Mouse (Mus musculus): ENCODE results near the gene Cpe. TPM values are rescaled to one million over a fixed set of nuclear protein-coding genes. Genes with fewer than 3 reads are reported as not detected.

The Cpe gene
- total RNA-seq (2021): 100 to 1,000 TPM; 765 to 787 TPM
- long read RNA-seq, experiment 1, transcript Cpe-201 (9 exons, 2,117 nt): major isoform, 757 of 791 reads
- long read RNA-seq, experiment 1, partial matches to known transcripts: 16 of 791 reads
- long read RNA-seq, experiment 1, other reads (novel, unspliced or antisense): 18 of 791 reads
- long read RNA-seq, experiment 2, transcript Cpe-201 (9 exons, 2,117 nt): major isoform, 1,977 of 2,114 reads
- long read RNA-seq, experiment 2, partial matches to known transcripts: 100 of 2,114 reads
- long read RNA-seq, experiment 2, other reads (novel, unspliced or antisense): 37 of 2,114 reads

GRCm38 (mm10) chr8:64692651-64693201 lies at the start of gene Cpe:
Gene Cpe, minus strand, starts transcription at chr8:64693054.
- peak; percentile 74 to 82 for DNase-seq (ENCODE audit: low spot score in 2 of 2)

GRCm38 (mm10) chr8:64740547-64741211 lies 47.8 kb upstream of the Cpe start:
- no peak for DNase-seq (ENCODE audit: low spot score in 2 of 2)

- DNase-seq (ENCODE audit: low spot score in 2 of 2): no peak
These were observed 46.1 kb upstream of the Cpe start for GRCm38 (mm10) chr8:64738916-64739315.

- DNase-seq (ENCODE audit: low spot score in 2 of 2): peak in 1 of 2 experiments; percentile 16
These were observed 44.0 kb upstream of the Cpe start for GRCm38 (mm10) chr8:64736767-64737323.

- peak in 1 of 2 experiments; percentile 16 for DNase-seq (ENCODE audit: low spot score in 2 of 2)
These were observed 42.3 kb upstream of the Cpe start for GRCm38 (mm10) chr8:64735161-64735560.

- DNase-seq (ENCODE audit: low spot score in 2 of 2): peak; percentile 86 to 89
These were observed 40.6 kb upstream of the Cpe start, which contains the start of gene Msmo1 for GRCm38 (mm10) chr8:64733271-64733943. Gene Msmo1, minus strand, starts transcription at chr8:64733792.

GRCm38 (mm10) chr8:64732596-64732995 lies 39.7 kb upstream of the Cpe start:
- DNase-seq (ENCODE audit: low spot score in 2 of 2): peak in 1 of 2 experiments; percentile 14

- peak in 1 of 2 experiments; percentile 8 for DNase-seq (ENCODE audit: low spot score in 2 of 2)
These were observed 35.3 kb upstream of the Cpe start for GRCm38 (mm10) chr8:64728156-64728555.

GRCm38 (mm10) chr8:64726190-64726695 lies 33.4 kb upstream of the Cpe start:
- DNase-seq (ENCODE audit: low spot score in 2 of 2): peak; percentile 21 to 35

- peak in 1 of 2 experiments; percentile 10 for DNase-seq (ENCODE audit: low spot score in 2 of 2)
These were observed 30.4 kb upstream of the Cpe start for GRCm38 (mm10) chr8:64723206-64723605.

- DNase-seq (ENCODE audit: low spot score in 2 of 2): no peak
These were observed 25.0 kb upstream of the Cpe start for GRCm38 (mm10) chr8:64717868-64718267.

GRCm38 (mm10) chr8:64712499-64712898 lies 19.6 kb upstream of the Cpe start:
- no peak for DNase-seq (ENCODE audit: low spot score in 2 of 2)

GRCm38 (mm10) chr8:64711544-64711943 lies 18.7 kb upstream of the Cpe start:
- no peak for DNase-seq (ENCODE audit: low spot score in 2 of 2)

- DNase-seq (ENCODE audit: low spot score in 2 of 2): no peak
These were observed 14.6 kb upstream of the Cpe start for GRCm38 (mm10) chr8:64707481-64707880.

- DNase-seq (ENCODE audit: low spot score in 2 of 2): no peak
These were observed 10.3 kb upstream of the Cpe start for GRCm38 (mm10) chr8:64703191-64703590.

GRCm38 (mm10) chr8:64691591-64692401 lies 1.1 kb downstream of the Cpe start:
- DNase-seq (ENCODE audit: low spot score in 2 of 2): no peak

- DNase-seq (ENCODE audit: low spot score in 2 of 2): no peak
These were observed 2.0 kb downstream of the Cpe start for GRCm38 (mm10) chr8:64690845-64691244.

GRCm38 (mm10) chr8:64690306-64690705 lies 2.5 kb downstream of the Cpe start:
- DNase-seq (ENCODE audit: low spot score in 2 of 2): no peak

- DNase-seq (ENCODE audit: low spot score in 2 of 2): no peak
These were observed 4.1 kb downstream of the Cpe start for GRCm38 (mm10) chr8:64688741-64689140.

- DNase-seq (ENCODE audit: low spot score in 2 of 2): no peak
These were observed 4.7 kb downstream of the Cpe start for GRCm38 (mm10) chr8:64688161-64688560.

All from adrenal gland, adult 18-20 months (tissue).